Mouse (Mus musculus) layer of hippocampus, adult 2 months (tissue): ENCODE measurements around the gene Sec31b. TPM values are rescaled to one million over a fixed set of nuclear protein-coding genes. Genes with fewer than 3 reads are reported as not detected.

Experiments
- DNase-seq, 2 experiments: peaks; one replicate each; pipeline ENCODE4 v3.0.0; 2022; ENCODE audit warnings: low spot score in 2 of 2
- H3K27ac ChIP-seq: fragments of 200-600 bp; 2 replicates; pipeline ENCODE4 v1.8.1; 2022
- H3K4me3 ChIP-seq: fragments of 200-600 bp; 2 replicates; pipeline ENCODE4 v1.8.1; 2022; ENCODE audit warnings: mild to moderate bottlenecking
- CTCF ChIP-seq: fragments of 200-600 bp; conservative IDR thresholded peaks from 2 replicates; pipeline ENCODE4 v1.8.1; 2022; ENCODE audit warnings: antibody characterized with exemption, mild to moderate bottlenecking, moderate library complexity
- long read RNA-seq, 2 experiments: library from polyadenylated mRNA; stranded (forward); transcript quantifications; one replicate each; pipeline ENCODE4 v2.0.0; 2021; ENCODE audit warnings: borderline mapping rate in 2 of 2
- total RNA-seq, 2 experiments: library from RNA; stranded (reverse); gene quantifications; 2 replicates each; pipeline ENCODE4 v1.2.3; 2021

The Sec31b gene
- total RNA-seq = under 1 TPM; 0.12 to 0.67 TPM
- long read RNA-seq, experiment 1 = 0 reads
- long read RNA-seq, experiment 2 = 0 reads

DNA sequence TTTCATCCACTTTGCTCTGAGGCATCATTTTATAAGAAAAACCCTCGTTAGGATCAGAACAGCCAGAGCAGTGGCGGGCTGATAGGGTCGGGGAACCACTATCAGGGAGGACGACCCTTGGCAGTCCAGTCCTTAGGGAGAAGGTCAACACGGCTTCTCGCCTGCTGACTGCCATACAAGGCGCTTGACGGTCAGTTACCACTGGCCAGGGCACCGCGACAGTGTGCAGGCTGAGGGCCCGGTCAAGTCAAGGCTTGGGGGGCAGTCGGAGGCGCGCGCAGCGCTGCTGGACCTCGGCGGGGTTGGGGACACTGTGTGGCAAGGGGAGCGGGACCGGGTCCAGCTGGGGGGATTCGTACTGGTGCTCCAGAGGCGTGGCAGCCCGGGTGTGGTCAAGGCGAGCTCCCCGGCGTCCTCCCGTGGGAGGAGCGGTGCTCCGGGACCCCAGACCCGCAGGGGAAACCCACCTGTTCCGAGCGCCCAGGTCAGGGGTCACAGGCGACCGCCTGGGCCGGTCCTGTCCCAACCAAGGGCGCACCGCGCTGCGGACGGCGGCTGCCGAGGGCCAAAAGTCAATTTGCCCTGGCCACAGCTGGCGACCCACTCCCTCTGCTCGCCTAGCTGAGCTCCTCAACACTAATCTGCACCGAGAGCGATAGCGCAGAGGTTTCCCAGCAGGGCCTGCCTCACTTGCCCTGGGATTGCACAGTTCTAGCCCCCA lies at the start of gene Sec31b:
Gene Sec31b, minus strand, starts transcription at position 544 of the 721 bp plus-strand sequence.
- Histone ChIP-seq H3K27ac (no peak within 1 kb of the TSS), H3K4me3 (peak within 1 kb of the TSS; percentile 47)
- DNase-seq = no peak
- no peak for TF ChIP-seq CTCF

DNA sequence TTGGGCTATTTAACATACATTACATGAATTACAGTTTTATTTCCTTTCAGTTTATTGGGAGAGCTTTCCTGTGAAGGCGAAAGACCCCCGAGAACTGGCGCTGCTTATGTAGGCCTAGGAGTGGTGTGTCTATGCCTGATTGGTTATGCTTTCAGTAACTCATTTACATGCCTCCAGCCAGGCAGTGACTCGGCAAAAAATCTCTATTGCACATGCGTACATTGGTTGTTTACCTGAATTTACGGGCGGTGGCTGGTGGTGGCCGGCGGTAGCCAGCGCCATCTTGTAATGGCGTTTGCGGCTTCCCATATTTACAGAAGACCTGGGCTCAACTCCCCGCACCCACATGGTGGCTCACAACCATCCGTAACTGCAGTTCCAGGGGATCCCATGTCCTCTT lies 48.5 kb upstream of the Sec31b start:
- no peak overlapping the region for H3K4me3 ChIP-seq
- TF ChIP-seq CTCF = no peak
- DNase-seq = no peak
- no peak overlapping the region for H3K27ac ChIP-seq

DNA sequence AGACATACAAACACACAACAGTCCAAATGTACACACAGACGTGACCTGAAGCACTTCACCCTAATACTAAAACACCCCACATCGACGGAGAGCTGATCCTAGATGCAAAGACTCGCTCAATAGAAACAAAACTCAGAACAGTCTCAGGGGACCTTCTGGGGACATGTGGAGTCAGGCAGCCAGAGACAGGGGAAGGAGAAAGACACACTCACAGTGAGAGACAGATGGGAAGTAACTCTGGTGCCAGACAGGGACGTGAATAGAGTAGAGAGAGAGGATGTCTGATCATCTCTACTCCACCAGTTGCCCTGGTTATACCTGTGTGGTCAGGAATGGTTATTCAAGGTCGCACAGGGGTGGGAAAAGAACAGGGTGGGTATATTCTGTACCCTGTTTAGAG lies 46.0 kb upstream of the Sec31b start:
- no peak for TF ChIP-seq CTCF
- H3K4me3 ChIP-seq = no peak overlapping the region
- DNase-seq = no peak
- no peak overlapping the region for H3K27ac ChIP-seq

- no peak for DNase-seq
- TF ChIP-seq CTCF = no peak
- H3K27ac ChIP-seq = no peak overlapping the region
These were observed 45.3 kb upstream of the Sec31b start for GRCm38 (mm10) chr19:44590992-44591391.

DNA sequence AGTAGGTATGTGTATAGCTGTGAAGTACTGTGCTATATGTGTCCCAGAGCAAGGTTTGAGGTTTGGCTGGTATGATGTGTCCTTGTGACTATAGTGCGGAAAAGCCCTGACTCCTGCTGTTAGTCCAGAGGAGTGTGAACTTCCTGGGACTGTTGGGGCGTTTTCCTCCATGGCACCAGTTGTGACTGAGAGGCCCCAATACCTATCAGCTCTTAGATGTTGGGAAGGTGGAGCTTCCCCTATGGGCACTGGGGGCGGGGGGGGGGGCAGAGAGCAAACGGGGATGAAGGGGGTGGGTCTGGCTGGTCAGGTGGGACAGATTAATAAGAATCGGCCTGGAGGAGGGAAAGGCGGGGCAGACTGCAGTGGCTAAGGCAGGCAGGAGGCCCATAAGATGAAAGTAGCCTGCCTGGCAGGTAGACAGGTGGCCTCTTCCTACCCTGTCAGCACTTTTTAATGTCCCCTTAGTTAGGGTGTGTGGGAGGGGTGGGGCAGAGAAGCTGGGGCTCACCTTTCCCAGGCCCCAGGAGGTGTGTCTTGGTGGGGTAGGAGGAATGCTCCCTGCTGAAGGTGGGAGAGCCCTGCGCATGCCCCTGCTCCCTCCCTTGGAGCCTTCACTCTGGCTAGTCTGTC lies 44.0 kb upstream of the Sec31b start:
- TF ChIP-seq CTCF = no peak
- no peak overlapping the region for H3K27ac ChIP-seq

More at GRCm38 (mm10) chr19:44590992-44591391, 45.3 kb upstream of the Sec31b start:
- no peak overlapping the region for H3K4me3 ChIP-seq

GRCm38 (mm10) chr19:44588036-44588435 lies 42.4 kb upstream of the Sec31b start:
- no peak overlapping the region for H3K4me3 ChIP-seq
- DNase-seq = no peak
- no peak overlapping the region for H3K27ac ChIP-seq
- TF ChIP-seq CTCF = no peak

More for the DNA sequence above, 44.0 kb upstream of the Sec31b start:
- no peak for DNase-seq
- no peak overlapping the region for H3K4me3 ChIP-seq

GRCm38 (mm10) chr19:44582638-44583309 lies 37.1 kb upstream of the Sec31b start:
- peak; percentile 88 to 97 for DNase-seq
- peak; percentile 100 for TF ChIP-seq CTCF
- Histone ChIP-seq H3K4me3 (no peak overlapping the region), H3K27ac (no peak overlapping the region)

DNA sequence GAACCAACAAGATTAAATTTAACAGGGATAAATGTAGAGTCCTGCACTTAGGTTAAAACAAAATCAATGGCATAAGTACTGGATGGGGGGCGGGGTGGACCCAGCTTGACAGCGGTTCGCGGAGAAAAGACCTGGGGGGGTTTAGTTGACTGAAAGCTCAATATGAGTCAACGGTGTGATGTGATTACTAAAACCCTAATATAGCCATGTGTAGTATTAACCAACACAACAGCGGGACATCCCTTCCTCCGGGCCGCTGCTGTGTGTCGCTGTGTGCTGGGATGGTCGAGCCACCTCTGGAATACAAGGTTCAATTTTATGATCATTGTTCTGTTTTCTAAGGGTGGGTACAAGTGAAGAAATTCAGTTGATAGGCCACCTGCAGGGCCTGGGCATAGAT lies 36.4 kb upstream of the Sec31b start:
- H3K27ac ChIP-seq = no peak overlapping the region
- TF ChIP-seq CTCF = no peak
- no peak overlapping the region for H3K4me3 ChIP-seq
- DNase-seq = no peak

DNA sequence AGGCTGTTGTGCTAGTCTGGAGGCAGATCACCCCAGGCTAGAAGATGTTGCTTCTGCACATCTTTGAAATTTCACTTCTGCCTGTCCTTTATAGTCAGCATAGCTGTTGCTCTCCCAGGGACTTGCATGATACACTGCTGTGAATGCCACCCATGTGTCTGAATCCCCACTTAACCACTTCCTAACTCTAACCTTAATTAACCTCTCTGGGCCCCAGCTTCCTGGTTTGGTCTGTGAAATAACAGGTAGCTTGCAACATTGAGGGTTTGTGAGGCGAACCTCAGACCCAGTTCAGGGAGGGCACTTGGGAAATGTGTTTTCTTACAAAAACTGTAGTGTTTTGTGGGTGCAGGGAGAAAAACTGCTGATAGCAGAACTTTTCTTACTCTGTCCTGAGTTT lies 32.4 kb upstream of the Sec31b start:
- no peak for DNase-seq
- no peak for TF ChIP-seq CTCF
- H3K4me3 ChIP-seq = no peak overlapping the region
- no peak overlapping the region for H3K27ac ChIP-seq

DNA sequence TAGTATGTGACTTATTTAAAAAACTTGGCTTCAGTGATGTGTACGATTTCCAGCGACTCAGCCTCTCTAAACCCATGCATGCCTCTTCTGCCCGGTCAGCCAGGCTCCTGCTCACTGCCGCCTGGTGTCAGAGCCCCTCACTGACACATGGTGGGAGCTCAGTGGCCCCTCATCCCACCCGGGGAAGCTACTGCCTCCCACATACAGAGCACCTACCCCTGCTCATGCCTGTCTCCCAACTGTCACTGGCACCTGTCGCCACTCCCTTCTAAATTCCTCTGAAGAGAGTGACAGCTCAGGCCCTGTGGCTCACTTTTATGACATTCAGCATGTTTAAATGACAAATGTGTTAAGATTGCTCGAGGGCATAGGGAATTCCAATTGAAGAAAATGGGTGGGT lies 30.6 kb upstream of the Sec31b start:
- DNase-seq = no peak
- Histone ChIP-seq H3K4me3 (no peak overlapping the region), H3K27ac (no peak overlapping the region)
- TF ChIP-seq CTCF = no peak

GRCm38 (mm10) chr19:44567763-44568162 lies 22.1 kb upstream of the Sec31b start:
- Histone ChIP-seq H3K27ac (no peak overlapping the region), H3K4me3 (no peak overlapping the region)
- no peak for TF ChIP-seq CTCF
- no peak for DNase-seq

DNA sequence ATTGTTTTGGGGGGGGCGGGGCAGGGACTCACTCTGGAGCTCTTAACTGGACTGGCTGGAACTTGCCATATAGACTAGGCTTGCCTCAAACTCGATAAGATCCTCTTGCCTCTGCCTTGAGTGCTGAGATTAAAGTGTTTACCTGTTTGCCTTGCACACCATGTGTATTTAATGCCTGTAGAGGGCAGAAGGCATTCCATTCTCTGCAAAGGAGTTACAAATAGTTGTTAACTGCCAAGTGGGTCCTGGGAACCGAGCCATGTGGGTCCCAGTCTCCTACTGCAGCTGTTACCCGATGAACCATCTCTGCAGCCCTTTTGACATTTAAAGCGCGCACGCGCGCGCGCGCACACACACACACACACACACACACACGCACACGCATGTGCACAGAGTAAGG lies 18.3 kb upstream of the Sec31b start:
- peak overlapping the region; percentile 67; the same call in 1 of the 2 replicates for H3K4me3 ChIP-seq
- TF ChIP-seq CTCF = no peak
- no peak for DNase-seq
- H3K27ac ChIP-seq = no peak overlapping the region

GRCm38 (mm10) chr19:44562652-44563206 lies 17.1 kb upstream of the Sec31b start, which contains the start of gene Hif1an:
Gene Hif1an, plus strand, starts transcription at chr19:44562850.
- peak; percentile 93 to 95 for DNase-seq
- peak within 1 kb of the TSS; percentile 85 for H3K27ac ChIP-seq
- TF ChIP-seq CTCF = peak; percentile 99
- H3K4me3 ChIP-seq = peak within 1 kb of the TSS; percentile 67
